Mouse (Mus musculus): ENCODE results near the gene Rdh1. TPM values are rescaled to one million over a fixed set of nuclear protein-coding genes. Genes with fewer than 3 reads are reported as not detected.

Gene Rdh1
- polyA plus RNA-seq, 1 experiment from 2014 or later = 0.22 TPM

DNA sequence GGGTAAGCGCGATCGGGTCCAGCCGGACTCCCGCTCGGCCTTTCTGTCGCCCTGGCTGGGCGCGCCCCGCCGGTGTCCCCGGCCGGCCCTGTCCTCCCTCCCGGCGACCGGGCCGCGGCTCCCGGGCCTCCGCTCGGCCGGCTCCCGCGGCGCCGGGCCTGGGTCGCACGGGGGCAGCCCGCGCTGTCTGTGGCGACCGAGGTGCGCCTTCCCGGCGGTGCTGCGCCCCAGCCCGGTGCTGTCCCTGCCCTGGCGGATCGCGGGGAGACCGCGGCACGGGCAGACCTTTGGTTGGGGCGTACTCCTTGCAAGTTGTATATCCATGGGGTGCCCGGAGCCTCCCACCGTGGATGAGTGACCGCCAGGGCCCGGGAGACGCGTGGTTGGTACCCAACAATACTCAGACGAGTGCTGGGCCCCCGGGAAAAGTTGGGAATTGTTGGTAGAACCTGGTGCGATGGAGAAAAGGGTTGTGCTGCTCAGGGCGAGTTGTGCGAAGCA lies 19.8 kb upstream of the Rdh1 start:
- Histone ChIP-seq H3K27ac (ENCODE audit: low read depth, low read length) (peak overlapping the region; percentile 79), H3K27me3 (replicated peaks; ENCODE audit: control insufficient read depth, insufficient read depth, low read length) (no peaks in the 10 kb centered on the region), H3K4me2 (peak overlapping the region; percentile 88), H3K4me1 (replicated peaks; ENCODE audit: control insufficient read depth, insufficient read depth, low read length) (peaks cover 31% of the 10 kb centered on the region), H3K4me3 (ENCODE audit: low read depth, low read length) (peak overlapping the region; percentile 96), H3K36me3 (ENCODE audit: control insufficient read depth, insufficient read depth, low read length) (peaks cover 30% of the 10 kb centered on the region), H3K9me3 (ENCODE audit: control insufficient read depth, low read length) (no peaks in the 10 kb centered on the region), H3K9ac (ENCODE audit: low read depth, low read length) (peak overlapping the region; percentile 95)
- under 1% methylated on average over 53 of the region's 55 CpGs for WGBS
- DNase-seq (ENCODE audit: low spot score) = peak; percentile 66
- peak; percentile 47 for ATAC-seq (replicated peaks; ENCODE audit: low FRiP score)

GRCm38 (mm10) chr10:127744661-127745060 lies 14.9 kb upstream of the Rdh1 start:
- Histone ChIP-seq H3K9ac (ENCODE audit: low read depth, low read length) (no peak overlapping the region), H3K4me1 (replicated peaks; ENCODE audit: control insufficient read depth, insufficient read depth, low read length) (peaks cover 15% of the 10 kb centered on the region), H3K36me3 (ENCODE audit: control insufficient read depth, insufficient read depth, low read length) (peaks cover 43% of the 10 kb centered on the region), H3K9me3 (ENCODE audit: control insufficient read depth, low read length) (no peaks in the 10 kb centered on the region), H3K4me2 (no peak overlapping the region), H3K27me3 (replicated peaks; ENCODE audit: control insufficient read depth, insufficient read depth, low read length) (no peaks in the 10 kb centered on the region), H3K4me3 (ENCODE audit: low read depth, low read length) (no peak overlapping the region), H3K27ac (ENCODE audit: low read depth, low read length) (no peak overlapping the region)
- WGBS = 67% methylated on average over 5 of the region's 5 CpGs
- ATAC-seq (replicated peaks; ENCODE audit: low FRiP score) = no peak
- DNase-seq (ENCODE audit: low spot score) = no peak

GRCm38 (mm10) chr10:127745886-127746285 lies 13.6 kb upstream of the Rdh1 start:
- ATAC-seq (replicated peaks; ENCODE audit: low FRiP score) (no peak), DNase-seq (ENCODE audit: low spot score) (no peak)
- Histone ChIP-seq H3K36me3 (ENCODE audit: control insufficient read depth, insufficient read depth, low read length) (peaks cover 43% of the 10 kb centered on the region), H3K27me3 (replicated peaks; ENCODE audit: control insufficient read depth, insufficient read depth, low read length) (no peaks in the 10 kb centered on the region), H3K4me3 (ENCODE audit: low read depth, low read length) (no peak overlapping the region), H3K27ac (ENCODE audit: low read depth, low read length) (no peak overlapping the region), H3K9me3 (ENCODE audit: control insufficient read depth, low read length) (no peaks in the 10 kb centered on the region), H3K4me2 (no peak overlapping the region), H3K9ac (ENCODE audit: low read depth, low read length) (no peak overlapping the region), H3K4me1 (replicated peaks; ENCODE audit: control insufficient read depth, insufficient read depth, low read length) (peaks cover 14% of the 10 kb centered on the region)
- 60% methylated on average over 5 of the region's 5 CpGs for WGBS

DNA sequence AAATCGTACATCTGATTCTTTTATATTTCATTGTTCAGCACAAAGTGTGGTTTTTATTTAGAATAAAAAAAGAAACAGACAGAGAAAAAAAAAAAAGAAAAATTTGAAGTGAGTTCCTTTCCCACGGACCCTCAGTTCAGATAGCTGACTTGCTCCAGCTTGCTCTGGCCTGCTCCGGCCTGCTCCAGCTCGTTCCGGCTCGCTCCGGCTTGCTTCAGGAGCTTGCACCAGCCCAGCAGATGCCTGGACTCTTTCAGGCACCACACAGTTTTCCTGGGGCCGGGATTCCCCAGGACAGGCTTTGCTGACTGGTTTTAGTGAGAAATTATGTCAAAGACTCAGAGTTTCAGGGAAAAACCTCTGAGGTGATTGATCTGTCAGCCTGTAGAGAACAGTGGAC lies 12.3 kb upstream of the Rdh1 start:
- DNase-seq (ENCODE audit: low spot score) (no peak), ATAC-seq (replicated peaks; ENCODE audit: low FRiP score) (no peak)
- peaks cover 36% of the 10 kb centered on the region for H3K36me3 ChIP-seq (ENCODE audit: control insufficient read depth, insufficient read depth, low read length)
- H3K27me3 ChIP-seq (replicated peaks; ENCODE audit: control insufficient read depth, insufficient read depth, low read length) = no peaks in the 10 kb centered on the region
- H3K9me3 ChIP-seq (ENCODE audit: control insufficient read depth, low read length) = no peaks in the 10 kb centered on the region
- H3K27ac ChIP-seq (ENCODE audit: low read depth, low read length) = no peak overlapping the region
- H3K9ac ChIP-seq (ENCODE audit: low read depth, low read length) = no peak overlapping the region
- no peak overlapping the region for H3K4me2 ChIP-seq
- H3K4me3 ChIP-seq (ENCODE audit: low read depth, low read length) = no peak overlapping the region
- H3K4me1 ChIP-seq (replicated peaks; ENCODE audit: control insufficient read depth, insufficient read depth, low read length) = peaks cover 18% of the 10 kb centered on the region
- WGBS = 87% methylated on average over 8 of the region's 8 CpGs

DNA sequence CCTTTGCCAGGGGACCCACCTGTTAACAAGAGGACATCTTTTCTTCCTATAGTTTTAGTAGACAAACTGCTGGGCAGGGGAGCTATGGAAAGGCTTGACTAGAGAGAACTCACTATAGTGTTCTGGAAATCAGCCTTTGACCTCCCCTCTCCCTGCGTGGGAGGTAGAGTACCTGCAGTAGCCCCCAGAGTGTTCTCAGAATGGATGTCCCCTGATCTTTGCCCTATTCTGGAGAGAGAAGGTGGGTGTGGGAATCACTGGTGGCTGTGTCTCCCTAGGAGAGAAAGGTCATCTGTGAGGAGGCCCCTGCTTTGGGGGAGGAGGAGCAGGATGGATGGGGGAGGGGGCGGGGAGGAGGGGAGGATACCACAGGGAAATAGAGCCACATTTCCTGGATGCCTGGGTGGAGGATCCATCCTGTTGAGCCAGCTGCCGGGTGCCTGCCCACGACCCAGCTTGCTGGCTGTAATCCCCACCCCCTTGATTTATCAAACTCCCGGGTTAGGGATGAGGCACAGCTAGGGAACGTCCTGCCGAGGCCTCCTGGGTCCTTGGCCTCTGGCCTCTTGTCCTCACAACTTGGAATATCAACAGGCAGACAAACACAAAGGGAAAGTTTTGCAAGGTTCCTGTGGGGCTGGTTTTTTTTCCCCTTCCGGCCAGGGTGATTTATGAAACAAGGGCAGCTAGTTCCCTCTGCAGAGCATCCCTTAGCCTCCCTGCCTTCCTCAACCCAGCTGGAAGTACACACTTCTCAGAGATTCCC lies 10.5 kb upstream of the Rdh1 start:
- ATAC-seq (replicated peaks; ENCODE audit: low FRiP score) = peak; percentile 44
- Histone ChIP-seq H3K4me1 (replicated peaks; ENCODE audit: control insufficient read depth, insufficient read depth, low read length) (peaks cover 18% of the 10 kb centered on the region), H3K4me3 (ENCODE audit: low read depth, low read length) (peak overlapping the region; percentile 23), H3K36me3 (ENCODE audit: control insufficient read depth, insufficient read depth, low read length) (peaks cover 19% of the 10 kb centered on the region), H3K9me3 (ENCODE audit: control insufficient read depth, low read length) (no peaks in the 10 kb centered on the region), H3K27ac (ENCODE audit: low read depth, low read length) (peak overlapping the region; percentile 54), H3K4me2 (peak overlapping the region; percentile 46), H3K9ac (ENCODE audit: low read depth, low read length) (no peak overlapping the region), H3K27me3 (replicated peaks; ENCODE audit: control insufficient read depth, insufficient read depth, low read length) (no peaks in the 10 kb centered on the region)
- no peak for DNase-seq (ENCODE audit: low spot score)
- WGBS = 15% methylated on average over 7 of the region's 8 CpGs

DNA sequence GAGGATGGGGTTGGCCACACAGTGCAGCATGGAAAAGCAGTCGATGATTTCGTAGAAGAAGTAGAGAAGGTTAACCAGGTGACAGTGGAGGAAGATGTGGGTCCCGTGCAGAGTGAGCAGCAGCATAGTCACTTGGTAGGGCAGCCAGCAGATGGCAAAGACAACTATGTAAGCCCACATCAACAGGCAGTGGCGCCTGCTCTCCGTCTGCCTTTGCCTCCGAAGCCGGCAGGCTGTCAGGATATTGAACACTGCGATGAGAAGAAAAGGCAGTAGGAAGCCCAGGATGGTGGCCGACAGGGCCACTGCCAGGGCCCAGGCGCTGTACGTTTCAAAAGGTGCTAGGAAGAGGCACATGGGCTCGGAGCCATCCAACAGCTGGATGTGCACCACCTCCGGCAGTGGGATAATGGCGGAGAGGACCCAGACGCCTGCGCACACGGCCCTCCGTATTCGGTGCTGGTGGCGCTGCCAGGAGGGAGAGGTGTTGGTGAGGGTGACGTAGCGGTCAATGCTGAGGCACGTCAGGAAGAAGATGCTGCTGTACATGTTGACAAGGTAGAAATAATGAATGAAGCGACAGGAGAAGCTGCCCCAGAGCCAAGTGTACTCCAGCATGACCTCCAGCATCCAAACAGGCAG lies 9.3 kb upstream of the Rdh1 start:
- WGBS = 52% methylated on average over 24 of the region's 24 CpGs

GRCm38 (mm10) chr10:127751548-127751947 lies 8.0 kb upstream of the Rdh1 start, which contains the start of gene Gpr182:
TSS of gene Gpr182 (minus strand) at chr10:127751732.
- Histone ChIP-seq H3K9ac (ENCODE audit: low read depth, low read length) (no peak within 1 kb of the TSS), H3K4me1 (replicated peaks; ENCODE audit: control insufficient read depth, insufficient read depth, low read length) (peaks cover 28% of the 10 kb centered on the region), H3K9me3 (ENCODE audit: control insufficient read depth, low read length) (no peaks in the 10 kb centered on the region), H3K4me3 (ENCODE audit: low read depth, low read length) (peak within 1 kb of the TSS; percentile 23), H3K36me3 (ENCODE audit: control insufficient read depth, insufficient read depth, low read length) (peaks cover 6% of the 10 kb centered on the region), H3K4me2 (peak within 1 kb of the TSS; percentile 46), H3K27ac (ENCODE audit: low read depth, low read length) (no peak within 1 kb of the TSS), H3K27me3 (replicated peaks; ENCODE audit: control insufficient read depth, insufficient read depth, low read length) (no peaks in the 10 kb centered on the region)
- ATAC-seq (replicated peaks; ENCODE audit: low FRiP score) (peak; percentile 42), DNase-seq (ENCODE audit: low spot score) (no peak)
- 36% methylated on average over 8 of the region's 8 CpGs for WGBS

More for the DNA sequence above, 9.3 kb upstream of the Rdh1 start:
- DNase-seq (ENCODE audit: low spot score) = no peak
- Histone ChIP-seq H3K27me3 (replicated peaks; ENCODE audit: control insufficient read depth, insufficient read depth, low read length) (no peaks in the 10 kb centered on the region), H3K9me3 (ENCODE audit: control insufficient read depth, low read length) (no peaks in the 10 kb centered on the region), H3K36me3 (ENCODE audit: control insufficient read depth, insufficient read depth, low read length) (peaks cover 12% of the 10 kb centered on the region), H3K27ac (ENCODE audit: low read depth, low read length) (peak overlapping the region; percentile 51; the same call in 1 of the 2 replicates), H3K4me3 (ENCODE audit: low read depth, low read length) (peak overlapping the region; percentile 23), H3K4me1 (replicated peaks; ENCODE audit: control insufficient read depth, insufficient read depth, low read length) (peaks cover 26% of the 10 kb centered on the region), H3K4me2 (peak overlapping the region; percentile 46), H3K9ac (ENCODE audit: low read depth, low read length) (no peak overlapping the region)
- no peak for ATAC-seq (replicated peaks; ENCODE audit: low FRiP score)

- no peak overlapping the region for H3K4me3 ChIP-seq (ENCODE audit: low read depth, low read length)
- DNase-seq (ENCODE audit: low spot score) (no peak), ATAC-seq (replicated peaks; ENCODE audit: low FRiP score) (no peak)
- H3K36me3 ChIP-seq (ENCODE audit: control insufficient read depth, insufficient read depth, low read length) = no peaks in the 10 kb centered on the region
- no peak overlapping the region for H3K9ac ChIP-seq (ENCODE audit: low read depth, low read length)
- peaks cover 16% of the 10 kb centered on the region for H3K4me1 ChIP-seq (replicated peaks; ENCODE audit: control insufficient read depth, insufficient read depth, low read length)
- H3K9me3 ChIP-seq (ENCODE audit: control insufficient read depth, low read length) = no peaks in the 10 kb centered on the region
- 63% methylated on average over 6 of the region's 6 CpGs for WGBS
- H3K27ac ChIP-seq (ENCODE audit: low read depth, low read length) = no peak overlapping the region
- no peaks in the 10 kb centered on the region for H3K27me3 ChIP-seq (replicated peaks; ENCODE audit: control insufficient read depth, insufficient read depth, low read length)
- H3K4me2 ChIP-seq = no peak overlapping the region
These were observed 4.9 kb upstream of the Rdh1 start for GRCm38 (mm10) chr10:127754566-127755166.
